Mouse (Mus musculus) heart, embryonic 15.5 days (tissue): ENCODE results near the gene Hoxa10. TPM values are rescaled to one million over a fixed set of nuclear protein-coding genes. Genes with fewer than 3 reads are reported as not detected.

Source experiments
- ATAC-seq: fragments of 200-750 bp; cut with Nextera tagmentation; replicated peaks from 2 replicates; pipeline ENCODE4 v1.8.0; 2017; ENCODE audit warnings: low read depth, moderate TSS enrichment; ENCODE audit not compliant: insufficient number of reproducible peaks, insufficient read depth, low FRiP score
- H3K27ac ChIP-seq: fragments of 300-500 bp; sonication (generic); 2 replicates; pipeline ENCODE4 v1.5.1; 2015; ENCODE audit warnings: mild to moderate bottlenecking, inconsistent platforms
- H3K27me3 ChIP-seq: fragments of 300-500 bp; sonication (generic); 2 replicates; pipeline ENCODE4 v1.6.1; 2015; ENCODE audit warnings: inconsistent platforms
- H3K36me3 ChIP-seq: fragments of 300-500 bp; sonication (generic); 2 replicates; pipeline ENCODE4 v1.6.1; 2015; ENCODE audit warnings: mild to moderate bottlenecking, inconsistent platforms
- H3K4me1 ChIP-seq: fragments of 300-500 bp; sonication (generic); replicated peaks from 2 replicates; pipeline ENCODE4 v1.6.1; 2015; ENCODE audit warnings: inconsistent platforms
- H3K4me2 ChIP-seq: fragments of 300-500 bp; sonication (generic); 2 replicates; pipeline ENCODE4 v1.6.1; 2015; ENCODE audit warnings: inconsistent platforms, mild to moderate bottlenecking, moderate library complexity
- H3K4me3 ChIP-seq: fragments of 300-500 bp; sonication (generic); 2 replicates; pipeline ENCODE4 v1.5.1; 2015; ENCODE audit warnings: mild to moderate bottlenecking, inconsistent platforms
- H3K9ac ChIP-seq: fragments of 300-500 bp; sonication (generic); 2 replicates; pipeline ENCODE4 v1.6.1; 2015; ENCODE audit warnings: mild to moderate bottlenecking, inconsistent platforms
- H3K9me3 ChIP-seq: fragments of 300-500 bp; sonication (generic); replicated peaks from 2 replicates; pipeline ENCODE4 v1.6.1; 2016; ENCODE audit warnings: inconsistent platforms
- WGBS: fragments of 180-500 bp; shearing (Covaris S2); methylation state at CpG from one replicate; pipeline ENCODE4 v1.1.7; 2015; ENCODE audit warnings: mixed read lengths; 5-methylcytosine and 5-hydroxymethylcytosine counted together
- polyA plus RNA-seq: library from polyadenylated mRNA; unstranded; fragments of >200 nt; fragmentation: Nextera tagmentation; extraction: Ambion mirVana; gene quantifications from 2 replicates; pipeline ENCODE4 v1.2.1, GENCODE M21; 2015

The Hoxa10 gene
- polyA plus RNA-seq, 1 experiment from 2014 or later, result 0.19 TPM

DNA sequence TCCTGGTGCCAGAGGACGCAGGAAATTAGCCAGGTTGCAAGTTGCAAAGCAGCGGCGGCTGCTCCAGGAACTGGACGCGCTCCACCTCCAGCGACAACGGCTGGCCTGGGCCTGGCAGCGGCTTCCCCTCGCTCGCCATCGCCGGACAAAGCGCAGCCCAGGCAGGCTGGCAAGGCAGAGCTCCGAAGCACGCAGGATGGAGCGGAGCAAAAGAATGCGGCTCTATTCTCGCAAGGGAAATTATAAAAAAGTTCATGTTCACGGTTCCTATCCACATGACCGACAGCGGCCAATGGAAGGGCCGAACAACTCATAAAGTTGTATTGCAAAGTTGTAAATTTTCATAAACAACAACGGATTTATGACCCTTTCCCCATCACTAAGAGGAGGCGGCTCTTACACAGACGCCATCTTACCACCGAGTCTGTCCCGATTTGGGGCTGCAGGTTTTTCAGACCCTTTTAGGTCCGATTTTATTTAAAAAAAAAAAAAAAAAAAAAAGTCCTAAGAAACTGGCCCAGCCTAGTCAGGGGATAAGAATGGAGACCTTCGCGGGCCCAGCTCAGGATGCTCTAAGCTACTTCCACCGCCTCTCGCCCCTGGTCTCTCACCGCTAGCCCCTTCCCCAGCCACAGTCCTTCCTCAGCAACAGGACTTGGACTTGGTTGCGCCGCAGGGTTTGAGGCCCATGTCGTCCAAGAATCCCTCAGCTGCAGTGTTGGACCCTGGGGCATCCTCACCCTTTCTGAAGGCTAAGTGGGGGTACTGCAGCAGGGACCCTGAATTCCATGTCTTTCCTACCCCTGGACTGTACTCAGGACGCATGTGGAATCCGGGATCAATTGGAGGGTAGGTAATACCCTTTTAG lies 27.3 kb downstream of the Hoxa10 start, which contains the start of the genes Hoxa3 and Gm28308:
Gene Hoxa3, minus strand, starts transcription at position 218 of the 868 bp plus-strand sequence.
Gene Gm28308, minus strand, starts transcription at position 221 of the 868 bp plus-strand sequence.
- WGBS, result 7% methylated on average over 38 of the region's 38 CpGs
- H3K4me1 ChIP-seq, result peaks cover 36% of the 10 kb centered on the region
- H3K9me3 ChIP-seq, result no peaks in the 10 kb centered on the region
- ATAC-seq, result no peak
- peaks cover 100% of the 10 kb centered on the region for H3K27me3 ChIP-seq
- H3K4me2 ChIP-seq, result peak within 1 kb of the TSS; percentile 57
- H3K9ac ChIP-seq, result no peak within 1 kb of the TSS
- no peaks in the 10 kb centered on the region for H3K36me3 ChIP-seq
- peak within 1 kb of the TSS; percentile 42 for H3K4me3 ChIP-seq
- H3K27ac ChIP-seq, result no peak within 1 kb of the TSS

GRCm38 (mm10) chr6:52212556-52213118 lies 28.0 kb downstream of the Hoxa10 start:
- H3K9ac ChIP-seq, result no peak overlapping the region
- ATAC-seq, result no peak
- 1% methylated on average over 22 of the region's 22 CpGs for WGBS
- H3K9me3 ChIP-seq, result no peaks in the 10 kb centered on the region
- peak overlapping the region; percentile 57 for H3K4me2 ChIP-seq
- no peak overlapping the region for H3K27ac ChIP-seq
- peak overlapping the region; percentile 42 for H3K4me3 ChIP-seq
- H3K27me3 ChIP-seq, result peaks cover 99% of the 10 kb centered on the region
- no peaks in the 10 kb centered on the region for H3K36me3 ChIP-seq
- peaks cover 40% of the 10 kb centered on the region for H3K4me1 ChIP-seq

DNA sequence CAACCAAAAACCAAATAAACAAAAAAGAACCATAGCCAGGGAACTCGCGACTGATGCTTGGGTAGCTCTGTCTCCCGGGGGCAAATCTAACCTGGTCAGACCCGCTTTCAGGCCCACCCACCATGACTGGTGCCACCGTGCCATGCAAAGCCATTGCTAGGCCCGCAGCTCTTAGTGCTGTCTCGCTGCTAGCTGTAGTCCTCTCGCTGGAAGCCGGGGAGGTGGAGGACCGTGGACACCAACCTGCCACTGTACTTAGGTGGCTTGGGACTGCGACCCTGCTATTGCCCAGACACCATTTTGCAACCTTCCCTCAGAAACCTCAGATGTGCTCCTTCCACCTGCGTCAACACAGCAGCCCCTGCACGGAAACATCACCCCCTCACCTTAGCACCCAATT lies 28.7 kb downstream of the Hoxa10 start:
- 6% methylated on average over 13 of the region's 13 CpGs for WGBS
- Histone ChIP-seq H3K4me3 (peak overlapping the region; percentile 42), H3K9me3 (no peaks in the 10 kb centered on the region), H3K9ac (no peak overlapping the region), H3K27me3 (peaks cover 99% of the 10 kb centered on the region), H3K4me2 (peak overlapping the region; percentile 57), H3K36me3 (no peaks in the 10 kb centered on the region), H3K27ac (no peak overlapping the region), H3K4me1 (peaks cover 35% of the 10 kb centered on the region)
- ATAC-seq, result no peak

- no peak overlapping the region for H3K9ac ChIP-seq
- peak overlapping the region; percentile 57 for H3K4me2 ChIP-seq
- ATAC-seq, result peak; percentile 48; the same call in 1 of the 2 replicates
- H3K9me3 ChIP-seq, result no peaks in the 10 kb centered on the region
- 2% methylated on average over 37 of the region's 37 CpGs for WGBS
- H3K4me1 ChIP-seq, result peaks cover 33% of the 10 kb centered on the region
- H3K27ac ChIP-seq, result no peak overlapping the region
- peaks cover 99% of the 10 kb centered on the region for H3K27me3 ChIP-seq
- peak overlapping the region; percentile 42 for H3K4me3 ChIP-seq
- no peaks in the 10 kb centered on the region for H3K36me3 ChIP-seq
Measured at GRCm38 (mm10) chr6:52211170-52211935, 29.3 kb downstream of the Hoxa10 start.

GRCm38 (mm10) chr6:52209685-52210046 lies 31.0 kb downstream of the Hoxa10 start:
- no peak for ATAC-seq
- WGBS, result 20% methylated on average over 12 of the region's 12 CpGs
- Histone ChIP-seq H3K9me3 (no peaks in the 10 kb centered on the region), H3K27ac (no peak overlapping the region), H3K36me3 (no peaks in the 10 kb centered on the region), H3K4me3 (no peak overlapping the region), H3K4me2 (no peak overlapping the region), H3K9ac (no peak overlapping the region), H3K4me1 (peaks cover 29% of the 10 kb centered on the region), H3K27me3 (peaks cover 99% of the 10 kb centered on the region)

DNA sequence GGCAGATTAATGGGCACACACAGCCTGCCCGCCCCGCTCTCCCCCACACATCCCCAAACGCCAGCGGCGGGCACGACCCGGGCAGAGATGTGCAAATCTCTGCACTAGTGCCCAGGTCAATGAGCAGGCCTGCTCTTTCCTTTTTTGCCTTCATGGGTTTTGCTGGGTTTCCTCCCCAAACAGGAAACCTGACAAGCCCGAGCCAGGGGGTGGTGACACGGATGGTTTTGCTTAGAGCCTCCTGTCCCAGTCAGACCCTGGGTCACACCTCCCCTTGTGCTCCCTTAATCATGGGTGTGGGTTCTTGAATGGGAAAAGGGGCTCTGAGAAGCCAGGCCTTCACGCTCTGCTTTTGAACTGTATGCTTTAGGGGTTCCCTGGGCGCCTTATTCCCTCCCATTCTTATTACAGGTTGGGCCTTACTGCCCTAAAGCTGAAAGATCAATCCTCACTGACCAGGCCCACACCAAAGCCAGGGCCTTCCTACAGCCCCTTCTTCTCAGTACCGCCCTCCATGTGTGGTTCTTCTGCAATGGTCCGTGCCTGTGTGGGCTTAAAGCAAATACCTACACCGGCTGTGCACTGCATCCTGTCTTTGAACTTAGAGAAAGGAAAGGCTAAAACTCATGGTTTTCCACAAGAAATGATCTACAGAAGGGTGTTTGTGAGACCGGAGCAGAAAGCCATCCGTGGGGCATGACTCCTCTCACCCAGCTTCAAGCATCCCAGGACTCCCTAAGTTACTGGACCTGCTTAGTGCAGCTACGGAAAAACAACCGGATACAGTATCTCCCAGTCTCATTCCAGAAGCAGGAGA lies 31.6 kb downstream of the Hoxa10 start:
- Histone ChIP-seq H3K36me3 (no peaks in the 10 kb centered on the region), H3K4me2 (peak overlapping the region; percentile 49), H3K9me3 (no peaks in the 10 kb centered on the region), H3K9ac (no peak overlapping the region), H3K27me3 (peaks cover 99% of the 10 kb centered on the region), H3K27ac (no peak overlapping the region), H3K4me3 (peak overlapping the region; percentile 33), H3K4me1 (peaks cover 35% of the 10 kb centered on the region)
- ATAC-seq, result no peak
- 14% methylated on average over 18 of the region's 18 CpGs for WGBS

- Histone ChIP-seq H3K9ac (no peak within 1 kb of the TSS), H3K36me3 (no peaks in the 10 kb centered on the region), H3K9me3 (no peaks in the 10 kb centered on the region), H3K27me3 (peaks cover 99% of the 10 kb centered on the region), H3K27ac (no peak within 1 kb of the TSS), H3K4me1 (peaks cover 43% of the 10 kb centered on the region), H3K4me3 (peak within 1 kb of the TSS; percentile 33), H3K4me2 (peak within 1 kb of the TSS; percentile 49)
- WGBS, result 4% methylated on average over 44 of the region's 47 CpGs
- ATAC-seq, result no peak
Measured at GRCm38 (mm10) chr6:52208072-52208867, 32.4 kb downstream of the Hoxa10 start, which contains the start of gene Hoxa6. TSS of gene Hoxa6 (minus strand) at chr6:52208722.

DNA sequence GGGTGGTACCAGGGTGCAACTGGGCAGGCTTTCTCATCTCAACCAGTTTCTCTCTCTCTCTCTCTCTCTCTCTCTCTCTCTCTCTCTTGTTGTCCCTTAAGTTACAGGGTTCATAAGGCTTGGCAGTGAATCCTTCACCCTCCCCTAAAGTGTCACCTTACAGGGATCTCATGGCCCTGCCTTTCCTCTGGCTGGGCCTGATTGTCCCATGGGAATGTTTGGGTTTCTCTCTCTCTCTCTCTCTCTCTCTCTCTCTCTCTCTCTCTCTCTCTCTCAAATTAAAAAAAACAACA lies 33.0 kb downstream of the Hoxa10 start:
- Histone ChIP-seq H3K36me3 (no peaks in the 10 kb centered on the region), H3K9ac (no peak overlapping the region), H3K9me3 (no peaks in the 10 kb centered on the region), H3K27me3 (peaks cover 99% of the 10 kb centered on the region), H3K4me3 (no peak overlapping the region), H3K4me2 (no peak overlapping the region), H3K27ac (no peak overlapping the region), H3K4me1 (peaks cover 36% of the 10 kb centered on the region)
- ATAC-seq, result no peak

DNA sequence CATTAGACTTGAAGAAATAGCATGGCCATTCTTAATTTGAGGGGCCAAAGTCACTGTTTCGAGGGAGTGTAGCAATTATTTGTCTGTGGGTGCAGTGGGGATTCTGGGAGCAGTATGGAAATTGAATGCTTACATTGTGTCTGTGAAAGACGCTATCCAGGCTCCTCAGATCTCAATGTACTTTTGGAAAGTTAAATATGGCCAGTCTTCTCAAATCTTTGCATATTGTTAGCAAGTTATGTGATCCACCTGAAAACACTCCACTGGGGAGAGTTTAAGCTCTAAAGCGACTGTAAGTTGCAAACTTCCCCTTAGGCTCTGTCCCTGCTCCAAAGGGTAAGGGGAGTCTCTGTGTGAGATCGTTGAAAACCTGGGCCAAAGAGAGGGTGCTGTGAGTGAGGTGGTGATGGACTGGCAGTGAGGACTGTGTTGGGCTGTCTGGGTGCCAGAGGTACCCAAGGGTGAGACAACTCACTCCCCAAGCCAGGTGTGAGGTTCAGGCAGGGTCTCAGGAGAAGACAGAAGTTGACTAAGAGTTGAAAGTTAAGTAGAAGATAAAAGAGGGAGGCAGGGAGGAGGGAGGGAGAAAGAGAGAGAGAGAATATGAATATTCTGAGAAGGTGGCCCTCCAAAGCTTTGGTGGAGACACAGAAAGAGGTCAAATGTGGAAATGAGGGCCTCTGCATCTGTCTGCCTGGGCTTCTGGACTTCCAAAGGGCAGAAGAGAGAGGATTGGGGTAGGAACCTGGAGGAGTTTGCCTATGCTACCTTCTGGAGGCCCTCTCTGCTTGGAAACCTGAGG lies 33.6 kb downstream of the Hoxa10 start:
- peaks cover 98% of the 10 kb centered on the region for H3K27me3 ChIP-seq
- no peak overlapping the region for H3K9ac ChIP-seq
- H3K4me1 ChIP-seq, result peaks cover 33% of the 10 kb centered on the region
- no peaks in the 10 kb centered on the region for H3K9me3 ChIP-seq
- H3K4me3 ChIP-seq, result no peak overlapping the region
- no peak overlapping the region for H3K4me2 ChIP-seq
- WGBS, result 21% methylated on average over 4 of the region's 4 CpGs
- no peaks in the 10 kb centered on the region for H3K36me3 ChIP-seq
- no peak overlapping the region for H3K27ac ChIP-seq
- no peak for ATAC-seq
